Mouse (Mus musculus) left cerebral cortex, postnatal 25 days (tissue): ENCODE data around the gene Gabarap. TPM values are rescaled to one million over a fixed set of nuclear protein-coding genes. Genes with fewer than 3 reads are reported as not detected.
A peak's percentile ranks its signal among the peaks of the same experiment; 100 is the strongest.

ENCODE experiments used
- DNase-seq, 2 experiments: peaks; one replicate each; pipeline ENCODE4 v3.0.0; 2022; ENCODE audit warnings: low spot score in 2 of 2, mixed read lengths in 1 of 2
- intact Hi-C: fragments of 180-260 bp; cut with DNase I; formaldehyde crosslinking; loops from one replicate; pipeline ENCODE4 v1.15.1; 2025
- total RNA-seq, 2 experiments: library from RNA; stranded (reverse); gene quantifications; 2 replicates each; pipeline ENCODE4 v1.2.3; 2021

Gabarap gene
- total RNA-seq, 2 experiments from 2014 or later, result 217 to 218 TPM

DNA sequence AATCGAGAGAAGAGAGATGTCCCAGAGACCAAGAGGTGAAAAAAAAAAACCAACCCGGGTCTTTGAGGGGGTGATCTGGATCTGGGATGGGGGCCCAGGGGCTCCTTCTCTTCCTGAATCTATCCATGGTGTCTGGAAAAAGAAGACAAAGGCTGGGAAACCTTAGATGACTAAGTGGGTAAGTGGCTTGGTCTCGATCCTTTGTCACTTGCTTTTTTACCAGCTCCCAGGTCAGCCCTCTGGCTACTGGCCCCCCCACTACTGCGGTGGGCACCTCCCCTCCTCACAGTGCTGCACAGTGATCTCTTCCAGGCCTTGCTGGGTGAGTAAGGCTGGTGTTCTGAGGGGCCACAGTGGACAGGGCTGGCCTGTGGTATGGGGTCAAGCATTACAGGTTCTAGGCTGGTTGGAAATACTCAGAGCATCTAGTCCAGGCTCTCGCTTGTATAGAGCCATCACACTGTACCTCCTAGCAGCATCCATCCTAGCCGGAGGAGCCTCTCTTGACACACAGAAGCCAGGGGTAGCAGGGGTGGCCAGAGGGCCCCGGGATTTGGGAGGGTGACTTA is 26.3 kb downstream of the Gabarap start:
- intact Hi-C loops, result no loop called here
- no peak for DNase-seq

DNA sequence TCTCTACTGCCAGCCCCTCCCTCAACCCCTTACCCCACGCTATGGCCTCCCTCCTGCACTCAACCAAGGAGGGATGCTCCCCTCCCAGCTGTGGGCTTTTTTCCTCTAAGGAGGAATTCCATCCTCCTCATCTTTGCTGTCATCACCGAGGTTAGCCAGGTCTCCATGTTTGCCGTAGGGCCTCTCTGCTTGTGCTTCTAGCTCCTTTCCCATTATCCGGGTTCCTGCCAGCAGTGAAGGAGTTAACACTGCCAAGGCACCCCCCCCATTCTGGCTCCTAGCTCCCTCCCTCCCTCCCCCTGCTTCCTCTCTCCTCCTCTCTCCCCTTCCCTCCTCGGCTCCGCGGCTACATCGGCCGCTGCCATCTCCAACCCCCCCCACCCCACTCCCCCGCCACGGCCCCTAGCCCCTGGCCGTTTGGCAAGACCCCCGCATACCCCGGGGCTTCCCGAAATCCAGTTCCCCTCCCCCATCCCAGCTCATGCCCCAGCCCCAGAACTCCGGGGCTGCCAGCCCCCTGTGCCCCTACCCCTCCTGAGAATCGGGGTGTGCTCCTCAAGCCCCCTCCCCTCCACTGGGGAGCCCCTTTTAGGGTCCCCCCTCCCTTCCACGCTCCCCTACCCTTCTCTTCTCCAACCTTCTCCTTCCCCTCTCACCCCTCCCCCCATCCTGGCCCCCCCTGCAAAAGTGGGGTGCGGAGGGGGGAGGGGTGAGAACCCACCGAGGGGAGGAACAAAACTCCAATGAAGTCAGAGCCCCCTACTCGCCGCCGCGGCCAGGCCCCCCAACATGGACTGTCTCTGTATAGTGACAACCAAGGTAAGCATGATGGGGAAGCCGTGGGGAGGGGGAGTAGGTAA is 27.4 kb downstream of the Gabarap start:
- intact Hi-C loops, result no loop called here
- DNase-seq, result peak; percentile 56 to 77

DNA sequence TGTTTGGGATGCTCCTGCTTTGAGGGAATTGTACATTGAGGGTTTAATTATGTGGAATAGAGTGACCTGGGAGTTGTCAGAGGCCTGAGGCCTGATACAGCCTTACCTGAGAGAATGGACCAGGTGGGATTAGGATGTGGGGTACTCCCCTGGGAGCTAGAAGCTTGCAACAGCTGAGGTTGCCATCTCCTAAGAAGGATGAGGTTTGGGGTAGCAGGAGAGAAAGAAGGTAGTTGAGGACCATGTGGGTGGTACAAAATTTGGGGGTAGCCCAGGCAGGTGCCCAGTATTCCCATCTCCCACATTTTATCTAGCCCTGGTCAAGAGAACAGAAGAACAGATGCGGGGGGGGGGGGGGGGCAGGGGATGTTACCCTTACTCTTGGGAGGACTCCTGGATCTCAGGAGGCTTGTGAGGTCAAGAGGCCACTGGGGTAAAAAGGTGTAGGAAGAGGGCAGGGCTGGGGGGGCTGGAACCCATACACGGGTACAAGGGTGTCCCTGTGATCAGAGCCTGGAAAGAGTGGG is 28.6 kb downstream of the Gabarap start:
- DNase-seq, result no peak
- intact Hi-C loops, result no loop called here

- DNase-seq, result peak in 1 of 2 experiments; percentile 56
Measured at GRCm38 (mm10) chr11:70020022-70020631, 29.2 kb downstream of the Gabarap start.

GRCm38 (mm10) chr11:70020731-70021263 is 29.9 kb downstream of the Gabarap start:
- DNase-seq, result peak; percentile 78 to 90
- intact Hi-C loops, result loop anchor here (1.0 kb wide), 1 partner anchor 20 kb away; the partner anchor contains the start of gene Dvl2

More at GRCm38 (mm10) chr11:70020022-70020631, 29.2 kb downstream of the Gabarap start:
- intact Hi-C loops, result no loop called here

DNA sequence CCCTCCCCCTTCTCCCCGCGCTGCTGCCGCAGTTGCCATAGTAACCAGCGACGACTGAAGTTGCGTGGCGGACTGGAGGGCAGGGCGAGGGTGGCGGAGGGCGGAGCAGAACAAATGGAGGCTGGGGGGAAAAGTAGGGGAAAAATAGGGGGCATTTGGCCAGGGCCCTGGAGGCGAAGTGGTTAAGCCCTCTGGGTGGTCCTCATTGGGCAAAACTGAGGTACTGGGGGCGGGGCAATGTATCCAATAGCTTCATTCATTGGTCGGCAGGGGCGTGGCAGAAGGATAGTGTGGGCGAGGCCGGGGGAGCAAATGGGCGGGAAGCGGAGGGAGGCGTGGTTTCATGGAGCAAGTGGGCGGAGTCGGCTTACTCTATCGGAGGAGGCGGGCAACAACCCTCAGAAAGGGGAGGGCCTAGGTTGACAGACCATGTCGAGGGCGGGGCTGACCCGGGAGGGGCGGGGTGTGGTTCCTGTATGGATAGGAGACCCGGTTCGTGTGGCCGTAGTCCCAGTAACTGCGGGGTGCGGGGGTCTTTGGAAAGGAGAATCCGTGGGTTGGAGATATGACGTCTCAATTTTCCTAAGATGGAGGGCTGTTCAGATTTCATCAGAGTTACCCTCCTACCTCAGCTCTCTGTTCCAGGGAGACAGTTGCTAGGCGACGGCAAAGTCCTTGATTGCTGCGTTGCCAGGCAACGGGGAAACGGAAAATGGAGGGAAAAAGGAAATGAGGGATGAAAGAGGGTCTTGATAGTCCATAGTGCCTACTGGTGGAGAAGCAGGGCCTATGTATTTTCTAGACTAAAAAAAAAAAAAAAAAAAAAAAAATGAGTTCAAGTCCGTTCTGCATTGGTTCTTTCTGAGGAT is 30.6 kb downstream of the Gabarap start:
- intact Hi-C loops, result loop anchor here (1.0 kb wide), 1 partner anchor 21 kb away; the partner anchor contains the start of gene Dvl2
- peak; percentile 95 to 97 for DNase-seq

DNA sequence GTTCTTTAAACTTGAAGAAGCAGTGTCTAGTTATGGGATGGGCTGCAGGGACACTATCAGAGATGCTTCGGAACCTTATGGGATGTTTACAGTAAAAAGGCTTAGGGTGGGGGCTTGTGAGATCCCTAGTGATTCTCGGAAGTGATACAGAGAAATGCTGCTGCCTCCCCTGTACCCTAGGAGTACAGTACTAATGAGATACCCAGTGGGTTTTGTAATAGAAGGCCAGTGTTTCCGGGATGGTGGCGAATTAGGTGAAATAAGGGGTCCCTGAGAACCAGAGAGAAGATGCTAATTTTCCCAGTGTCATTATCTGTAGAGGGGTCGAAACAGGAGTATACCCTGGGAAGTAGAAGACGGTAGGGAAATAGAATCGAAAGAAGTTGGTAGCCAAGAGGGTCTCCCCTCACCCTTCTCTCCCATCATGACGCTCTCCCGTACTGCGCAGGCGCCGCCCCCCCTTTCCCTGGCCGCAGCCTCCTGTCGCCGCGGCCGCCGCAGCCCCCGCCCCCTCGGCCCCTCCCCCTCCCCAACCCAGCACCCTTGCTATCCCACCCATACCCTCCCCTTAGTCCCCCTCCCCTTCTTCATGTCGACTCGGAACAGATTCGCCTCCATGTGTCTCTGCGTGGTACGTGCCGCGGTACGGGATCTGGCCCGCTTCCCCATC is 32.7 kb downstream of the Gabarap start:
- DNase-seq, result no peak
- intact Hi-C loops, result no loop called here

- DNase-seq, result no peak
- intact Hi-C loops, result no loop called here
Measured at GRCm38 (mm10) chr11:70024151-70024514, 33.2 kb downstream of the Gabarap start.

DNA sequence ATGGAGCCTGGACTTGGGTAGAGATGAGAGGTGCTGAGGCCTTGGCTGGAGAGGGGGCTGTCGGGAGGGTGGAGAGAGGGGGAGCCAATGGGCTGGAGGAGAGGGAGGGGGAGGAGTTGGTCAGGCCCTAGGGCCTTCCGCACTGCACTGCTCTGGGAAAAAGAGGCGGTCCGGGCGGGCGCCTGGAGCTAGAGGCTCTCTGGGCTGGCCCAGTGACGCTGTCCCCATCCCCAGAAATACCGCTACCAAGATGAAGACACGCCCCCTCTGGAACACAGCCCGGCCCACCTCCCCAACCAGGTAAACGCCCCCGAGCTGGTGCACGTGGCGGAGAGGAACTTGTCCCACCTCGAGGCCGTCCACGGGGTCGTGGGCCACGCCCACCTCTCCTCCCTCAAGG is 35.7 kb downstream of the Gabarap start:
- DNase-seq, result no peak
- intact Hi-C loops, result no loop called here

DNA sequence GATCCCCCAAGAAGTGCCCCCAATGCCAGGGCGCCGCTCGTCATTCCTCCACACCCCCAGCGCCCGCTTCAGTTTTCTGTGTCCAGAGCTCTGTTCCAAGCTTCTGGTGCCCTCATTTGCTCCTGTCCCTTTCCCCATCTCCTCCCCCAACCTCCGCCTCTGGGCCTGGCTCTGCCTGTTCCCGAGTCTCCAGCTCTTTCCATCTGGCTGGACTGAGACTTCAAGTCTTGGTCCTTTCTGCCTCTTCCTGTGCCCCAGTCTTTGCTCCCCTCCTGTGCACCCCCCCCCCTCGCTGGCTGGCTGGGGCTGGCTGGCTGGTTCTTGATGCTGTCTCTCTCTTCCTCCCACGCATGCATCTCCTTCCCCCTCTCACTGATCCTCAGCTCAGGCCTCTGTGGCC is 36.5 kb downstream of the Gabarap start:
- DNase-seq, result peak in 1 of 2 experiments; percentile 69

DNA sequence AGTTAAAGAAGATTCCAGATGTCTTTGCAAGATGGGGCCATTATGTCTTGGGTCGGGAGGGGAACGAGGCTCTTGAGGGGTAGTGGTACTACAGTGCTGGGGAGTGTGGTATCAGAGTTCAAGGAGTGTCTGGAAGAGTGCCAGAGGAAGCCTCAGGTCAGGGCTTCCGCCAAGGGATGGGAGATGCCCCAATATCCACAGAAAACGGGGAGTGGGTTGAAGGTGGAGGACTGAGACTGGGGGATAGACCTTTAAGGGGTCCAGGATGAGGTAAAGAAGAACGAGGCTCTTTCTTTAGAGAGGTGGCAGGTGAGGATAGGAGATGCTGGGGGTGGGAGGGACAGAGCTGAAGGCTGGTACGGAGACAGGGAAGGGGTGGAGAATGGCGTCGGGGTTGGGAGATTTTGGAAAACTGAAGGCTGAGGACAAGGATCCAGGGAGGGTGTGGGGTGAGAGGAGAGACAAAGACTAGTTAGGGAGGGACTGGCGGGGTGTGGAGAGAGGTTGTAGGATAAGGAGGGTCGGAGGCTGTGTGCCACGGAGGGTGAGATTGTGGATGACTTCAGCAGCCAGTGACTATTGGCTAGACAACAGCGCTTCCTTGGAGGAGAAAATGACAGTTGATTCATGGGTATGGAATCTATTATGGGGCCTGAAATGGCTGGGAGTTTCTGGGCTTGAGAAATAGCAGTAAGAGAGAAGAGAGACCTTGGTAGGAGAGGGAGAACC is 37.6 kb downstream of the Gabarap start:
- intact Hi-C loops, result no loop called here
- no peak for DNase-seq

More for the DNA sequence above, 36.5 kb downstream of the Gabarap start:
- intact Hi-C loops, result no loop called here

GRCm38 (mm10) chr11:70029130-70029801 is 38.3 kb downstream of the Gabarap start:
- intact Hi-C loops, result no loop called here

DNA sequence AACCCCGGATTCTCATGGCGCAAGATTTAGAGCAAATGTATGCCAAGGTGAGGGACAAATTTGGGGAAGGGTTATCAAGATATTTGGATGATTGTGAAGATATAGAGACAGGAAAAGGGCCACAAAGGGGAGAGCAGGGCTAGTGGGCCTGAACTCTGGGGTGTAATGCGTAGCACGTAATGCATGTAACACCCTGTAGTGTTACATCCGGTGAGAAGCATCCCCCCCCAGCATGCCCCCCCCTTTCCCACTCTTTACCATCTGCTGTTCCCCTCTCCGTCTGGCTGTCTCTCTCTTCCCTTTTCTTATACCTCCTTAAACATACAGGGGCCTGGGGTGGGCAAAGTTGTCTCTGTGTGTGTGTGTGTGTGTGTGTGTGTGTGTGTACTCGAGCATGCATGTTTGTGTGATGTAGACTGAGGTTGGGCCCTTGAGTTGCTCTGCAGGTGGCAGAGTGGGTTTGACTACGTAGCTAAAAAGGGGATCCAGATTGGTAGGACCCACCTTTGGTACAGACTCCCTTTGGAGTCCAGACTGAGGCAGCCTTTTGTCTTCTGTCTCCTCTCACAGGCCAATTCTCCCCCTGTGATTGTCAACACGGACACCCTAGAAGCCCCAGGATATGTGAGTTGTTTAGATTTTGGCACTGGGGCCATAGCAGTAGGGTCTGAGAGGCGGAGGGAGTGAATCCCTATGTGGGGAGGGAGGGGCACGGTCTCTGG is 39.0 kb downstream of the Gabarap start:
- no peak for DNase-seq
- intact Hi-C loops, result no loop called here

More at GRCm38 (mm10) chr11:70029130-70029801, 38.3 kb downstream of the Gabarap start:
- DNase-seq, result peak; percentile 84 to 95

GRCm38 (mm10) chr11:70030651-70031320 is 39.8 kb downstream of the Gabarap start:
- intact Hi-C loops, result no loop called here
- DNase-seq, result no peak

- intact Hi-C loops, result no loop called here
- no peak for DNase-seq
Measured at GRCm38 (mm10) chr11:70031321-70031670, 40.4 kb downstream of the Gabarap start.

GRCm38 (mm10) chr11:70038174-70038573 is 47.2 kb downstream of the Gabarap start:
- intact Hi-C loops, result no loop called here
- no peak for DNase-seq
